26 mouse cellular contexts compared by ENCODE assay signal in genomic region chr2:134935469-134935868, GRCm38 (mm10).
"Had no signal": no experiment of that assay in that cellular context is flagged by ENCODE, and none has a peak within 500 bp of the region (broad histone marks: within the 10 kb centered on the region; RNA-seq: fewer than 3 reads in every experiment).

No protein-coding gene starts in this region.

- H3K4me2 ChIP-seq: heart, embryonic 12.5 days; hindbrain, embryonic 13.5 days; hindbrain, embryonic 15.5 days; limb, embryonic 12.5 days; liver, embryonic 11.5 days; liver, embryonic 13.5 days; liver, embryonic 15.5 days had no signal

- H3K27me3 ChIP-seq: heart, embryonic 12.5 days; hindbrain, embryonic 13.5 days; hindbrain, embryonic 15.5 days; limb, embryonic 12.5 days; liver, embryonic 13.5 days; liver, embryonic 15.5 days had no signal

- DNase-seq: gastrocnemius, postnatal 25 days; heart, adult 18-20 months; heart, postnatal 10 days; heart, postnatal 36 days; kidney, adult 11 months; kidney, adult 2 months; kidney, adult 9 months; kidney, postnatal 10 days; kidney, postnatal 25 days; kidney, postnatal 4 days; liver; liver, embryonic 13.5 days; liver, postnatal 0 days; lung, adult 2 months had no signal

- H3K27ac ChIP-seq: heart, embryonic 10.5 days; hindbrain, embryonic 13.5 days; hindbrain, embryonic 15.5 days; hindbrain, postnatal 0 days; left cerebral cortex, adult 2 months; limb, embryonic 10.5 days; limb, embryonic 12.5 days; liver, embryonic 13.5 days; liver, embryonic 15.5 days had no signal

- H3K9ac ChIP-seq: heart, embryonic 12.5 days; hindbrain, embryonic 13.5 days; hindbrain, embryonic 15.5 days; limb, embryonic 12.5 days; liver, embryonic 13.5 days; liver, embryonic 15.5 days; liver, postnatal 0 days had no signal

- H3K9me3 ChIP-seq: heart, embryonic 10.5 days; heart, embryonic 12.5 days; hindbrain, embryonic 13.5 days; hindbrain, embryonic 15.5 days; limb, embryonic 10.5 days; limb, embryonic 12.5 days; liver, embryonic 13.5 days; liver, embryonic 15.5 days had no signal

- H3K36me3 ChIP-seq: heart, embryonic 10.5 days; heart, embryonic 12.5 days; hindbrain, embryonic 13.5 days; hindbrain, embryonic 15.5 days; limb, embryonic 10.5 days; limb, embryonic 12.5 days; liver, embryonic 13.5 days; liver, embryonic 15.5 days had no signal

- H3K4me3 ChIP-seq: heart, embryonic 10.5 days; heart, embryonic 12.5 days; hindbrain, embryonic 13.5 days; hindbrain, embryonic 15.5 days; layer of hippocampus, adult 2 months; left cerebral cortex, adult 2 months; limb, embryonic 10.5 days; limb, embryonic 12.5 days; liver, embryonic 13.5 days; liver, embryonic 15.5 days had no signal

- H3K4me1 ChIP-seq: heart, embryonic 10.5 days; heart, embryonic 12.5 days; limb, embryonic 12.5 days had no signal

- ATAC-seq: hindbrain, postnatal 0 days; intestine, embryonic 16.5 days; liver, postnatal 0 days had no signal
